ENCODE assay signal across 13 mouse cellular contexts in the genomic region with DNA sequence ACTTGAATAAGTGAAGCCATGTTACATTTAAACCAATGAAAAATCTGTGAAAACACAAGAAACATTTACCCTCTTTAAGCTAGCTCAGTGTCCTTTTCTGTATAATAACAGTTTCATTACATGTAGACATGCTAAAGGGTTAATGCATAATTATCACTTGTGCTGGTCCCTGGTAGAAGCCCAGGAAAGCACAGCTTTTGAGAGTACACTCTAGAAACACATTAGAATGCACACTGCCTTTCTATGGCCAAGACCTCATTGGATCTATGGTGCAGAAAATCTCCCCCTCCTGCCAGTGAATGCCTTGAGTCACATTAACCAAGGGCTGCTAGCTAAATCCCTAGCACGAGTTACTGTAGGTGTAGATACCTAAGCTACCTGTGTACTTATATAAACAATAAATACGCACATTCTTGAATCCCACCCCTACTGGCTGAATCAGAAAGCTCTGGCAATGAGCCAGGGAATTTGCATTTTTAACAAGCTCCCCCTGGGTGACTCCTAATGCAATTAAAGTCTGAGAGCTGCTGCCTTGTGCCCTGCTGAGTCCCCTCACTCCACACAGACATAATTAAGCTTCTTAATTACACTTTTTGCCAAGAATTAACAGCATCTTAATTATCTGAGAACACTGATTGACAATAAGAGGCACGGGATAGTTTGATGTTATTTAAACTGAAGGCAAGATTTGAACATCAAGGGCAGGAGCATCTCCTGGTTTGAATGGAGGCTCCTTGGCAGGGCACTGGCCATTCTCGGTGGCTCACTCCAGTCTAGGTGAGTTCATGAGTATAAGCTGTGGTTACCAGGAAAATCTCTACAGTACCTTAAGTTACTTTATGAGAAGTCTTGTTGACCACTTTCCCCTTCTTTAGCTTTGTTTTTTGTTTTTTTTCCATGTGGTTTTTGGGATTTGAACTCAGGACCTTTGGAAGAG.
DNase-seq lines count a peak whose midpoint lies in the region; ATAC-seq lines count a peak whose summit lies in the region.
"Had no signal": no experiment of that assay in that cellular context is flagged by ENCODE, and none has a peak within 500 bp of the region (broad histone marks: within the 10 kb centered on the region; RNA-seq: fewer than 3 reads in every experiment).

No protein-coding gene starts in this region.

- no peak overlapping the region for H3K4me3 ChIP-seq in hindbrain, embryonic 12.5 days
- no peak overlapping the region for H3K4me3 ChIP-seq in hindbrain, embryonic 10.5 days
- H3K4me3 ChIP-seq in forebrain, embryonic 12.5 days (replicated peaks) = no peak overlapping the region
- no peak overlapping the region for H3K4me3 ChIP-seq in hindbrain, embryonic 15.5 days
- H3K4me3 ChIP-seq in neural tube, embryonic 15.5 days (replicated peaks) = no peak overlapping the region
- H3K4me3 ChIP-seq: heart, embryonic 15.5 days; layer of hippocampus, adult 2 months had no signal

- ATAC-seq in hindbrain, embryonic 12.5 days (ENCODE audit: low FRiP score) = peak; percentile 80
- ATAC-seq in forebrain, embryonic 12.5 days (ENCODE audit: low FRiP score) = peak; percentile 67; the same call in 1 of the 2 replicates
- peak; percentile 86 for ATAC-seq in hindbrain, embryonic 15.5 days (ENCODE audit: low FRiP score, low read depth)
- peak; percentile 87 for ATAC-seq in neural tube, embryonic 15.5 days (ENCODE audit: low FRiP score)
- ATAC-seq: inflammation-experienced regulatory T-cells, adult 6 months had no signal

- H3K27me3 ChIP-seq in hindbrain, embryonic 12.5 days = no peaks in the 10 kb centered on the region
- no peaks in the 10 kb centered on the region for H3K27me3 ChIP-seq in hindbrain, embryonic 10.5 days (ENCODE audit: insufficient read depth, poor library complexity, severe bottlenecking)
- H3K27me3 ChIP-seq in forebrain, embryonic 12.5 days = peaks cover 17% of the 10 kb centered on the region
- 0 out of 2 replicates have a peak, but pooled peaks cover 4% of the 10 kb centered on the region for H3K27me3 ChIP-seq in hindbrain, embryonic 15.5 days
- no peaks in the 10 kb centered on the region for H3K27me3 ChIP-seq in neural tube, embryonic 15.5 days (replicated peaks)
- H3K27me3 ChIP-seq: heart, embryonic 15.5 days had no signal

- H3K4me2 ChIP-seq in hindbrain, embryonic 12.5 days (replicated peaks) = no peak overlapping the region
- no peak overlapping the region for H3K4me2 ChIP-seq in forebrain, embryonic 12.5 days
- no peak overlapping the region for H3K4me2 ChIP-seq in hindbrain, embryonic 15.5 days
- H3K4me2 ChIP-seq in neural tube, embryonic 15.5 days = no peak overlapping the region
- H3K4me2 ChIP-seq: heart, embryonic 15.5 days had no signal

- 61% methylated on average over 4 of the region's 4 CpGs for WGBS in hindbrain, embryonic 12.5 days
- WGBS in hindbrain, embryonic 10.5 days = 48% methylated on average over 4 of the region's 4 CpGs
- WGBS in forebrain, embryonic 12.5 days = 21% methylated on average over 4 of the region's 4 CpGs
- 34% methylated on average over 4 of the region's 4 CpGs for WGBS in hindbrain, embryonic 15.5 days
- WGBS in neural tube, embryonic 15.5 days = 31% methylated on average over 4 of the region's 4 CpGs

- no peaks in the 10 kb centered on the region for H3K9me3 ChIP-seq in hindbrain, embryonic 12.5 days (replicated peaks)
- H3K9me3 ChIP-seq in hindbrain, embryonic 10.5 days = no peaks in the 10 kb centered on the region
- H3K9me3 ChIP-seq in forebrain, embryonic 12.5 days = no peaks in the 10 kb centered on the region
- no peaks in the 10 kb centered on the region for H3K9me3 ChIP-seq in hindbrain, embryonic 15.5 days
- no peaks in the 10 kb centered on the region for H3K9me3 ChIP-seq in neural tube, embryonic 15.5 days (replicated peaks)
- H3K9me3 ChIP-seq: heart, embryonic 15.5 days had no signal

- no peak for DNase-seq in hindbrain, embryonic 10.5 days (ENCODE audit: low spot score)
- no peak for DNase-seq in liver
- no peak for DNase-seq in left cerebral cortex, adult 11 months (ENCODE audit: low spot score)
- DNase-seq: cerebellum, adult 11-12 months; lung, adult 2 months; lung, postnatal 4 days had no signal

- H3K36me3 ChIP-seq in hindbrain, embryonic 12.5 days = no peaks in the 10 kb centered on the region
- H3K36me3 ChIP-seq in hindbrain, embryonic 10.5 days = no peaks in the 10 kb centered on the region
- H3K36me3 ChIP-seq in forebrain, embryonic 12.5 days (replicated peaks) = no peaks in the 10 kb centered on the region
- H3K36me3 ChIP-seq in hindbrain, embryonic 15.5 days = no peaks in the 10 kb centered on the region
- H3K36me3 ChIP-seq in neural tube, embryonic 15.5 days = no peaks in the 10 kb centered on the region
- H3K36me3 ChIP-seq: heart, embryonic 15.5 days had no signal

- H3K9ac ChIP-seq in hindbrain, embryonic 12.5 days = no peak overlapping the region
- no peak overlapping the region for H3K9ac ChIP-seq in forebrain, embryonic 12.5 days
- no peak overlapping the region for H3K9ac ChIP-seq in hindbrain, embryonic 15.5 days
- H3K9ac ChIP-seq in neural tube, embryonic 15.5 days (replicated peaks) = no peak overlapping the region
- H3K9ac ChIP-seq: heart, embryonic 15.5 days had no signal

- no peak overlapping the region for H3K27ac ChIP-seq in hindbrain, embryonic 12.5 days
- H3K27ac ChIP-seq in hindbrain, embryonic 10.5 days = no peak overlapping the region
- H3K27ac ChIP-seq in forebrain, embryonic 12.5 days = no peak overlapping the region
- no peak overlapping the region for H3K27ac ChIP-seq in hindbrain, embryonic 15.5 days (replicated peaks)
- no peak overlapping the region for H3K27ac ChIP-seq in neural tube, embryonic 15.5 days (replicated peaks)
- H3K27ac ChIP-seq: heart, embryonic 15.5 days; layer of hippocampus, adult 2 months had no signal

- no peaks in the 10 kb centered on the region for H3K4me1 ChIP-seq in hindbrain, embryonic 12.5 days
- no peaks in the 10 kb centered on the region for H3K4me1 ChIP-seq in hindbrain, embryonic 10.5 days (replicated peaks)
- no peaks in the 10 kb centered on the region for H3K4me1 ChIP-seq in forebrain, embryonic 12.5 days
- H3K4me1 ChIP-seq in hindbrain, embryonic 15.5 days (replicated peaks) = peaks cover 5% of the 10 kb centered on the region
- peaks cover 6% of the 10 kb centered on the region; the same call in 1 of the 2 replicates for H3K4me1 ChIP-seq in neural tube, embryonic 15.5 days
- H3K4me1 ChIP-seq: heart, embryonic 15.5 days had no signal
